Mouse (Mus musculus): ENCODE data around the gene Syt15. TPM values are rescaled to one million over a fixed set of nuclear protein-coding genes. Genes with fewer than 3 reads are reported as not detected.
"Not testable (repeated sequence)": the region's sequence is repeated elsewhere in the genome, so short reads cannot be mapped to it uniquely, and the experiment has no call there.

Syt15 gene
- total RNA-seq, 2 experiments from 2014 or later: 0.49 to 1.5 TPM

- no peak for DNase-seq (ENCODE audit: extremely low spot score in 1 of 2, low spot score in 1 of 2)
Observed at GRCm38 (mm10) chr14:34226566-34226965, 7.2 kb downstream of the Syt15 start.

GRCm38 (mm10) chr14:34227981-34228380 is 8.6 kb downstream of the Syt15 start:
- no peak for DNase-seq (ENCODE audit: extremely low spot score in 1 of 2, low spot score in 1 of 2)

- DNase-seq (ENCODE audit: extremely low spot score in 1 of 2, low spot score in 1 of 2): no peak
Observed at GRCm38 (mm10) chr14:34228830-34229506, 9.6 kb downstream of the Syt15 start.

GRCm38 (mm10) chr14:34232340-34232739 is 12.9 kb downstream of the Syt15 start:
- DNase-seq (ENCODE audit: extremely low spot score in 1 of 2, low spot score in 1 of 2): no peak

GRCm38 (mm10) chr14:34232866-34233680 is 13.7 kb downstream of the Syt15 start:
- no peak for DNase-seq (ENCODE audit: extremely low spot score in 1 of 2, low spot score in 1 of 2)

GRCm38 (mm10) chr14:34233846-34234245 is 14.5 kb downstream of the Syt15 start:
- DNase-seq (ENCODE audit: extremely low spot score in 1 of 2, low spot score in 1 of 2): no peak

GRCm38 (mm10) chr14:34234630-34235380 is 15.4 kb downstream of the Syt15 start:
- DNase-seq (ENCODE audit: extremely low spot score in 1 of 2, low spot score in 1 of 2): peak in 1 of 2 experiments; percentile 16

- no peak for DNase-seq (ENCODE audit: extremely low spot score in 1 of 2, low spot score in 1 of 2)
Observed at GRCm38 (mm10) chr14:34240263-34240662, 20.9 kb downstream of the Syt15 start.

GRCm38 (mm10) chr14:34240676-34241075 is 21.3 kb downstream of the Syt15 start:
- no peak for DNase-seq (ENCODE audit: extremely low spot score in 1 of 2, low spot score in 1 of 2)

- DNase-seq (ENCODE audit: extremely low spot score in 1 of 2, low spot score in 1 of 2): no peak
Observed at GRCm38 (mm10) chr14:34252470-34253145, 33.2 kb downstream of the Syt15 start.

- DNase-seq (ENCODE audit: extremely low spot score in 1 of 2, low spot score in 1 of 2): no peak
Observed at GRCm38 (mm10) chr14:34253261-34253660, 33.9 kb downstream of the Syt15 start.

GRCm38 (mm10) chr14:34258525-34258924 is 39.1 kb downstream of the Syt15 start:
- not testable (repeated sequence) for DNase-seq (ENCODE audit: extremely low spot score in 1 of 2, low spot score in 1 of 2)

- no peak for DNase-seq (ENCODE audit: extremely low spot score in 1 of 2, low spot score in 1 of 2)
Observed at GRCm38 (mm10) chr14:34268046-34268445, 48.7 kb downstream of the Syt15 start.

GRCm38 (mm10) chr14:34273280-34273679 is 53.9 kb downstream of the Syt15 start:
- DNase-seq (ENCODE audit: extremely low spot score in 1 of 2, low spot score in 1 of 2): no peak

- no peak for DNase-seq (ENCODE audit: extremely low spot score in 1 of 2, low spot score in 1 of 2)
Observed at GRCm38 (mm10) chr14:34274141-34274540, 54.7 kb downstream of the Syt15 start.

GRCm38 (mm10) chr14:34275225-34275624 is 55.8 kb downstream of the Syt15 start:
- no peak for DNase-seq (ENCODE audit: extremely low spot score in 1 of 2, low spot score in 1 of 2)

GRCm38 (mm10) chr14:34279726-34280125 is 60.3 kb downstream of the Syt15 start:
- no peak for DNase-seq (ENCODE audit: extremely low spot score in 1 of 2, low spot score in 1 of 2)
